Mouse (Mus musculus) regulatory T cell (primary cell): ENCODE results near the gene Zfp772.
"Not testable (repeated sequence)": the region's sequence is repeated elsewhere in the genome, so short reads cannot be mapped to it uniquely, and the experiment has no call there.

Experiments used
- in situ Hi-C: fragments of 300-600 bp; cut with MboI, MseI; formaldehyde crosslinking; loops from one replicate; pipeline ENCODE4 v1.15.1; 2025; ENCODE audit warnings: high pct_unique_total_duplicates

Zfp772 gene

DNA sequence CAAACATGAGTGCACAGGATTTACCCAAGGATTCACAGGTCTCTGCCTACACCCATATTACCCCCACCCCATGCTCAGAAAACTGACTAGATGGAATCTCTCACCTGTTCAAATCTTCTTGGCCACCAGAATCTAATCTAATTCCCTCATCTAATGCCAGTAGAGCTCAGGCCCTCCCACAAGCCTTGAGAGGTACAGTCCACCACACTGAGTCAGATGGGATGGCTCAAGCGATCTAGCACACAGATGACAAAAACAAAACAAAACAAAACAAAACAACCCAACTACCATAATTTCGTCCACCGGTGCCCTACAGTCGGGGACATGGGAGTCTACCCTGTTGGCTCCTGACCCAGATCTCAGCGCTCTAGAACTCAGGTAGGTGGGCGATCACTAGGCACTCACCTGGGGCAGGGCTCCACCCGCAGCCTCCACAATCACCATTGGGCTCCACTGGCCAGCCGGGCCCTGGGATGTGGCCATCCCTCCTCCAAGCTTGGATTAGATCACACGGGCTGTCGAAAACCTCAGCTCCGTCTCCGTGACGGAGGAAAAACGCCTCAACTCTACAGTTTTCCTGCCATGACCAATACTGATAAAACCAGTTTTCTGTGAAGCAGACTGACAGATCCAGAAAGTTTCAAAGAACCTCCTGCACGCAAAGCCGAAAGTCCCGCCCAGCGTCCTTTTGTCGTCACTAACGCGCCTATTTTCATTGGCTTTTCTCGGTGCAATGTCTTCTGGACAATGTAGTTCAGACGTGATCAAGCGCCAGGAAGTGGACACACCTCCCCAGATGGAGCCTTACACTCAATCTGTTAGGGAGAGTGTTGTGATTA lies at the start of gene Zfp772:
TSS of gene Zfp772 (minus strand) at position 686 of the 839 bp plus-strand sequence.
- in situ Hi-C loops: not testable (repeated sequence)

DNA sequence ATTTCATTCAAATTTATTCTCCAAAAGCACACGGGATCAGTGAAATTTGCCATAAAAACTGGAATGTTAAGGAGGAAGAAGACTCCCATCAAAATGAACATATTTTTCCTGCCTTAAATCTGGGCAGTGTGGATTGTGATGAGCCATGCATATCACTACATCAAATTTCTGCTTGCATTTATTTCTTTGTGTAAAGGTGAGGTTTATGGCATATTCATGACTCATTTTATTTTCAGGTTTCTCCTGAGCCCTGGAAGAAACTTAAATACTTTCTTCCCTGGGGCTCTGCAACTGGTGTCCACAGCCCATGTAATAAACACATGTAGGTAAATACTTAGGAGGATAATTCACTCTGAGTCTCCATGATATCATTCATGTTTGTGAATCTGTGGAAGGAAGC lies 37.4 kb upstream of the Zfp772 start, which contains the start of gene Vmn2r29:
TSS of gene Vmn2r29 (minus strand) at position 101 of the 400 bp plus-strand sequence.
- in situ Hi-C loops: loop anchor here (25.0 kb wide), 1 partner anchor 715 kb away; no protein-coding TSS in a partner anchor

DNA sequence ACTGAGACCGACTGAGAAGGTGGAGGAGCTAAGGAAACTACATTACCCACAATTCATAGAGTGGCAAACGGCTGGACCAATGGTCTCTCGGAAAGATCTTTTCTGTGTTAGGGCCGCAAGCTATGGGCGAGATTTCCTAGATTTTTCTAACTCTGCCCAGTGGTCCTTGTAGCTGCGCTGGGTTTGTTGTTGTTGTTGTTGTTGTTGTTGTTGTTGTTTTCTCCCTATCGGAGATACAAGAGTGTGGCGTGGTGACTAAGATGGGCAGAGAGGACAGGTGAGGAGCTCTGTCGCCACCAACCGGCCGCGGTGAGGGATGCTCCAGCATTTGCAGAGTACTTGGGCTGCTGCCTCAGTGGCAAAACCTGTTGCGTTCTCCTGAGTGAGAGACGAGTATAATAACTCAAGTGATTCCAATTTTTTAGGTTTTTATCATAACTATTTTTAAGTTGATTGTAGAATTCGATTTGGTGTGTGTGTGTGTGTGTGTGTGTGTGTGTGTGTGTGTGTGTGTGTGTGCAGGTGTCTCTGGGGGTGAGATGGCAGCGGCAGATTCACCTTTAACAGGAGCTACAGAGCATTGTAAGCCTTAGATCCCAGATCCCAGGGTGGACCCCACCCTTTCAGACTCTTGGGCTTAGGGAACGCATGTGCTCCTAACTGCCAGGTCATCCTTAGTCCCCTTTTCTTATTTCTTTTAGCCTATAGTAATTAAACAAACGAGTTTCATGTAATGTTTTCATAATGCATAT lies 21.4 kb downstream of the Zfp772 start:
- in situ Hi-C loops: no loop called here

DNA sequence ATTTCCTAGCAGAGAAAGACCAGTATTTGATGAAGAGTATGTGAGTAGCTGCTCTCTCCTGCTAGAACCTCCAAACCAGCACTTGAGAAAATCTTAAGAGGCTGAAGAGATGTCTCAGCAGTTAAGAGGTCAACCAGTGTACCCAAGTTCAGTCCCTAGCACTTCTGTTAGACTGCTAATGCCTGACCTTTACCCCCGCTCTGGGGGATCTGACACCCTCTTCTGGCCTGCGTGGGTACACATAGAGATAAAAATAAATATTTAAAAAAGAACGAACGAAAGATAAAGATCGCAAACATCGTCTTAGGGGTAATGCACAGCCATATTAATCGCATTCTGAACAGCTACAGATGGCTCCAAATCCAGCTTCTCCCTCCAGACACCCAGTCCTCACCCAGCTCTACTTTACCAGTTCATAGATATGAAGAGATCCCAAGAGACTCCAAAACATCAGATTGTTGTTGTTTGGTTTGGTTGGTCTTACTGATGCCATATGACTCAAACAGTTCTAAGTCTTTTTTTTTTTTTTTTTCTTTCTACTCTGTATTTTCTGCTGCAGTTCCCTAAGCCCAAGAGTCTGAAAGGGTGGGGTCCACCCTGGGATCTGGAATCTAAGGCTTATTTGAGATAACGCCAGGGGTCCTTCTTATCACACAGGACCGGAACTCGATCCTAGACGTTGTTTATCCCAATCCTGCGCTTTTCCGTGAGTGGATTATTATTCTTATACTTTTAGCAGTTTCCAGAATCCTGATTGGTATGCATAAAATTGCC lies 22.2 kb downstream of the Zfp772 start:
- in situ Hi-C loops: no loop called here

DNA sequence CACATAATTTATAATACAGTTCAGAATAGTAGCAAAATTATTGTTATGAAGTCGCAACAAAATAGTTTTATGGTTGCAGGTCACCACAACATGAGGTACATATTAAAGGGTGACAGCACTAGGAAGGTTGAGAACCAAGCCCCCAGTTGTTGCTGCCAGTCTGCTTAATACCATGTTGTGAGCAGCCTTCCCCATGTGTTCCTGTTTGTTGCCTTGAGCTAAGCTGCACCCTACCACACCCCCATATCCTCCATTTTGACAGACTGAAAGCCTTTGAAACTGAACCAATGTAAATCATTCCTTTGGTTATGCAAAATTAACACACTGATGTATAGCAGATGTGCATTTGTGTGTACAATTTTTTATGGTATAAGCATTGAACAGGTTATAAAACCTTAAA lies 23.9 kb downstream of the Zfp772 start:
- in situ Hi-C loops: no loop called here

DNA sequence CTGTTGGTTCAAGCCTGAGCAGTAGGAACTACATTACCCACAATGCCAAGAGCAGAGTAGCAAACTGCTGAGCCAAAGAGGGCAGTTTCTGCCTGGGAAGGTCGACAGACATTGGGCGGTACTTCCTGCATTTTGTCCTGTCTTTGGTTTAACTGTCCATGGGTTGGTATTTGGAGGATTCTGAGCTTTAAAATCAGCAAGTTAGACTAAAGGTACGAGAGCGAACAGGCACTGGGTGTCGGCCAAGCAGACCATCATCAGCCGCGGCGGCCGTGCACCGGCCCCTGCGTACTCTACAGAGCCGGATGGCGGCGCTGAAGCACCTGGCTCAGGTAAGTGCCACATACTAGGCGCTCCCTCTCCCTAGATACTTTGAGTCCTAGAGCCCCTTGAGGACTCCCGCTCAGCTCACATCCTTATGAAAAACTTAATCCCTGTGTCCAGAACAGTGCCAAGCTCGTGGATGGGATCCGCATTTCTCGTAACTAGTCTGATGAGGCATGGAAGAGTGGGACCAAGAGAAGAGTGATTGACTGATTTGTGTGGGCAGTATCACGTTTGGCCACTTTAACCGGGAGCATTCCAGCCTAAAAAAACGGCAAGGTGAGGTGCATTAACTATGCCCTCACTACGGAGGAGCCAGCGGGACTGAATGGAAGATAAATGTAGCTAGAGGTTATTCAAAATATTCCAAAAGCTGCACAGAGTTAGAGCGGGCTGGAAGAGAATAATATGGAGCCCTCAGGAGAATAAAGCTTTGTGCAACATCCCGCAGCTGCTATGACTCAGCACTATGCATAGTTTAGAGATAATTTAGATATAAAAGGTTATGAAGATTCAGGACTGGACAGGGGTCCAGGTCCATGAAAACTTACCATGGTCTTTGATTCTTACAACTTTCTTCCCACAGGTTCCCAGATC lies 38.3 kb downstream of the Zfp772 start, which contains the start of gene Zfp418:
TSS of gene Zfp418 (plus strand) at position 104 of the 921 bp plus-strand sequence.
- in situ Hi-C loops: loop anchor here (10.0 kb wide), 1 partner anchor 47 kb away; the partner anchor contains the start of gene Zfp954
